Mouse (Mus musculus) R1 (cell line): Measurements from ENCODE around the gene Disp1.

Experiments
- DNase-seq: peaks from one replicate; pipeline ENCODE4 v3.0.0-alpha.2; 2018; ENCODE audit warnings: low read depth, low spot score

Gene Disp1

GRCm38 (mm10) chr1:183086843-183087242 lies 134.5 kb downstream of the Disp1 start:
- peak; percentile 16 for DNase-seq

DNA sequence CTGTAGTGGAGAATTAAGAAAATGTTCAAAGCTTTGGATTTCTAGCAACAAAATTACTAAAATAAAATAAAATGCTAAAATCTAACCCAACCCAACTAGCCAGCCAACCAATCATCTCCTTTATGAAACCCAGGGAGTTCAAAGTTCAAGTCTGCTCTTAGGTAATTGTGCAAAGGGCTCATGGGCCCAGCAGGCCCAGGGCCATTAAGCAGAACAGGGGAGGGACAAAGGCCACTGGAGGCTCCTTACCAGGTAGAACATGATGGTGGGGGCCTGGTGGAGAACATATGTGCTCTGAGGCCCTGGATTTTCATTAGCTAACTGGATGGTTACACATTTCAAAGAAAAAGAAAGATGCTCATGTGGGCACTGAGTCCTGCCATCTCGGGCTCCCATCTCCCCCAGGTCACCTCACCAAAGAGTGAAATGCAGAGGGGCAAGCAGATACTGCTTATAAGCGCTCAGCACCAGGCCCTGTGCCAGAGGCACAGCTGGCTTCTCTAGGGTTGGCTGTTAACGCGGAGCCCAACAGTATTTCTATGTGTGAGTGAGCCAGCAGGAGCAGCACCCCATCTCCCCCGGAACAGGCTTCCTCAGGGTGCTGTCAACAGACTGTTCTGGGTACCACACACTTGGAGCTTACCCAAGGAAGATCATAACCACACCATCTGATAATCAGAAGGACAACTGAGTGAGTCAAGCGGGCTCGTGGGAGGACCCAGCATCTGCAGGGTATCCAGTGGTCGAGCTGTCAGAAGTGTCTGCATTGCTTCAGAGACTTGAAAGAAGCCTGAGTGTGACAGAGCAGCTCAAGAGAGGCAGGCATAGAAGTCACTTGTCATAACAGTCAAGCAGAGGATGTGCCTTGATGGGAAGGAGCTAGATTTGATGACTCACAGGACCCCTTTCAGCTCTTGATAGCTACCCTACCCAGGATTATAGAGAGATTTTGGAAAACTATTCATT lies 137.0 kb downstream of the Disp1 start:
- no peak for DNase-seq

DNA sequence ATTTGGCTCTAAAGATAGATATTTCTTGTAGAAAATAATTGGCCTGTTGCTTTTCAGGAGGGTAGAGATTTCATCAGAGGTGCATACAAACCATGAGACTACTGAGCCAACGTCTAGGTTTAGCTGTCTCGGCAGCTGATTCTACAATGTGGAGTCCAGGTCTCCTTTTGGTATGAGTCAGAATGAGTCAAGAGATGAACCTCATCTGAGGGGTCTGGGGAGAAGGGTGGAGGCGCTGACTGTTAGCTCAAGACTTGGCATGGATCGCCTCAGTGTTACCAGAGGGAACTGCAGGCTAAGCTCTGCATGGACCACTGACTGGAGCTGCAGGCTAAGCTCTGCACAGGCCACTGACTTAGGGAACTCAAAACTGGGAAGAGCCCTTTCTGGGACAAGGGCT lies 138.9 kb downstream of the Disp1 start:
- DNase-seq, result no peak

- DNase-seq, result no peak
Measured at GRCm38 (mm10) chr1:183081126-183081525, 140.2 kb downstream of the Disp1 start.

DNA sequence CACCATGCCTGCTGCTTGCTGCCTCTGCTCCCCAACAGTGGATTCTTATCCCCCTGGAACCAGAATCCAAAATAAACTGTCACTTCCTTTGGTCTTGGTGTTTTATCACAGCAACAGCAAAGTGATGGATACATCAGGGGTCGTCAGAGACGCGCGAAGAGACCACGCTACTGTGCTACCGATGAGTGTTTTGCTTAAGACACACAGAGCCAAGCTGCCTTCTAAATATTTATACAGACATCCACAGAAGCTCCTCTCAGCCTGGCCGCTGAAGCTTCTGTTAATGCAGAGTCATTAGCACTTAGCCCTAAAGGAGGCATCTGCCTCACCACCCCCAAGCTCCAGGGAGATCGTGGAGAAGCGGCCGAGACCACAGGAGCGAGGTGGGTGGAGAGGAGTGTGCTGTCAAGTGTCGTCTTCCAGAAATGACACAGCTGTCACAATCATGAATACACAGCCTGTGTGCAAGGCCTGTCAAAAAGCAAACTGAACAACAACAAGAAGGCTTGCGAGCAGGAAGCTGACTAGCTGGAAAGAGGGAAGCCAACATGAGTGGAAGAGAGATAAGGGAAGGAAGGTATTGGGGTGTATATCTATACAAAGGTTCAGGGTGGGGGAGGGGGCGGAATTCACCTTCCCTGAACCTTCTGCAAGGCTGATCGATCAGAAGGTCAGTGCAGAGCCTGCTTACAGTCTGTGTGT lies 146.1 kb downstream of the Disp1 start:
- no peak for DNase-seq

DNA sequence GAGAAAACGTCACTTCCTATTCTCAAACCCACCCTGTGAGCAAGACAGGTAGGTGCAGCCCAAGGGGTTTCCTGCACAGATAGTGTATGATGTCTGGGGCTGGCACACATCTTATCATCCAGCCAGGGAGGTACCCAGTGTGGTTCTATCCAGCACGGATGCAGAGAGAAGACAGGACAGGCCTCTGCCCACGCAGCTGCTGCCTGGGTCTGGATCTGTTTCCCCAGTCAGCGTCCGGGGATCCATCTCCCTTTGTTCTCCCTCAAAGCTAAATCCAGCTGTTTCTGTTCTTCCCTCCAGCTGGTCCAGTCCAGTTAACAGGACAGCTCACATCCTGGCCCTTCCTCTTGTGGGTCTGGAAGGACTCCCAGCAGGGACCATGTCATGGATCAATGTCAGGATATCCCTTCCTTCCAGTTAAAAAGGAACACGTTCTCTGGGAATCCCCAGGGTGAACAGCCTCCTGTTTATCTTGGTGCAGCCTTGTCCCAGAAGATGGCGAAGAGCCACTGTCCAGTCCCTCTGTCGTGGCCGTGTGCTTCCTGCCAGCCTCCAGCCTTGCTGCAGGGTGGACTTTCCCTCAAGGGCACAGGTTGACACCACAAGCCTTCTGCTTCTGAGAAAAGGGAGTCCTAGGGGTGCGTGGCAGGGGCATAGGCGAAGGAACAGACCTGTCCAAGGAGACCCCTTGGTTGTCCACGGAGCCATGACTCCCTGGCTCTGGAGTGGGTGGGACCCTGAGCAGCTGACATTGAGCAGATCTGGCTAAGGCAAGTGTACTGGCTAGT lies 148.9 kb downstream of the Disp1 start:
- DNase-seq, result no peak

- no peak for DNase-seq
Measured at GRCm38 (mm10) chr1:183069954-183070649, 151.2 kb downstream of the Disp1 start.

DNA sequence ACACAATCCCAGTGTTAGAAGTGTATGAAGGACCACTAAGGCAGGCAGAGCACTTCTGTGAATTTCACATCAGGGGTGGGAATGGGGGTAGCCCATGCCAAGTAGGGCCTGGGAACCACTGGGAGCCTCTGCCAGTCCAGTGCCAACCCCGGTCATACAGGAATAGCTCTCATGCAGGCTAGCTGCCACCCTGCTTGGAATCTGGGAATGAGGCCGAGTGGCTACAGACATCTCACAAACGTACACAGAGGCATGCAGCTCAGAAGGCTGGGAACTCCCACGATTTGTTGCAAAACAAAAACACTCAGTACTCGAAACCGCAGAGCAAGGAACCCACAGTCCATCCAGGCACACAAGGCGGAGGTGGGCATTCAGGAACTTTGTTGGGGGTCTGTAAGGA lies 153.5 kb downstream of the Disp1 start:
- DNase-seq, result no peak

GRCm38 (mm10) chr1:183066981-183067380 lies 154.3 kb downstream of the Disp1 start:
- no peak for DNase-seq

DNA sequence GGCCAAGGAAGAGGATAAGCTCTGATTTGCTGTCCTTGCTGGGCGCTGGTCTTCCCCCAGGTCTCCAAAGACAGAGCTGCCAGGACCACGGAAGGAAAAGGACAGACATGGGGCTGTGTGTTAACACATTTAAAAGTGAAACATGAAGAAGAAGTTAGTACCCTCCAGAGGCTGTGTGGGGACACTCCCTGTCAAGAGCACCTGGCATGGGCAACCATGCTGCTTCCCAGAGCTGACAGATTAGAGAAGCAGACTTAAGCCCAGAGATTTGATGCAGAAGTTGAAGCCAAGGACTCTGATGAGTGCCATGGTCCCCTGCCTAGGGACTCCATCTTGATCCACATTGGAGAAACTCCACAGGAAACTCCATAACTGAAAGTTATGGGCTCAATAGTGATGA lies 160.7 kb downstream of the Disp1 start:
- no peak for DNase-seq

DNA sequence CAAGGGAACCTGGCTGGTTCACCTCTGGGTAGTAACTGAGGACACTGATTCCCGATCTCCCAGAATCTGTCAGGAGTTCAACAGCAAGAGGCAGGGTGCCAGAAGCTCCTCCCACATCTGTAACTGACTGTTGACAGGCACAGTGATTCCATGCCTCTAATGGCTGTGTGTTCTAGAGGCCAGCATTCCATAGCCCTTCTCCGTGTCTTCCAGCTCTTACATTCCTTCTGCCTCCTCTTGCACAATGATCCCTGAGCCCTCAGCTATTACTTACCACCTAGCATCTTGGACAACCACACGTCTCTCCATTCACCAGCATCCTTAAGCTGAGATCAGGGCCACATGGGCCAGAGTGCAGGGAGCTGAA lies 165.1 kb downstream of the Disp1 start:
- peak; percentile 5 for DNase-seq

GRCm38 (mm10) chr1:183055608-183056288 lies 165.6 kb downstream of the Disp1 start:
- no peak for DNase-seq

DNA sequence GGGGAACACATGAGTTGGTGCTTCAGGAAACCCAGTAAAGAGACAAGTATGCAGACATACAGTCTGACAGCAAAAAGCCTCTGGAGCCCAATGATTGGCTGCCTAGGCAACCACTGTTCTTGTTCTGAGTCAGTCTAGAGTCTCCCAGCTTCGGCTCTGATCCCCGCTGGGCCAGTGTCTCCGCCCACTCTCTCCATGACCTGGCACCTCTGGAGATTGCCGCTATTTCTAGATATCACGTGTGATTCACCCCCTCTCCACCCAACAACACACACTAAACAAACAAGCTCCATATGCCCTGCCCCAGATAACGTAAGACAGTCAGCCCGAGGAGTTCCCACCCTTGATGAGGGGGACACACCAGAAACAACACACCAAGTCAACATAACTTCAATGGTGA lies 168.7 kb downstream of the Disp1 start:
- peak; percentile 20 for DNase-seq

GRCm38 (mm10) chr1:183049295-183049694 lies 172.0 kb downstream of the Disp1 start:
- no peak for DNase-seq

- DNase-seq, result no peak
Measured at GRCm38 (mm10) chr1:183047913-183048523, 173.3 kb downstream of the Disp1 start.

DNA sequence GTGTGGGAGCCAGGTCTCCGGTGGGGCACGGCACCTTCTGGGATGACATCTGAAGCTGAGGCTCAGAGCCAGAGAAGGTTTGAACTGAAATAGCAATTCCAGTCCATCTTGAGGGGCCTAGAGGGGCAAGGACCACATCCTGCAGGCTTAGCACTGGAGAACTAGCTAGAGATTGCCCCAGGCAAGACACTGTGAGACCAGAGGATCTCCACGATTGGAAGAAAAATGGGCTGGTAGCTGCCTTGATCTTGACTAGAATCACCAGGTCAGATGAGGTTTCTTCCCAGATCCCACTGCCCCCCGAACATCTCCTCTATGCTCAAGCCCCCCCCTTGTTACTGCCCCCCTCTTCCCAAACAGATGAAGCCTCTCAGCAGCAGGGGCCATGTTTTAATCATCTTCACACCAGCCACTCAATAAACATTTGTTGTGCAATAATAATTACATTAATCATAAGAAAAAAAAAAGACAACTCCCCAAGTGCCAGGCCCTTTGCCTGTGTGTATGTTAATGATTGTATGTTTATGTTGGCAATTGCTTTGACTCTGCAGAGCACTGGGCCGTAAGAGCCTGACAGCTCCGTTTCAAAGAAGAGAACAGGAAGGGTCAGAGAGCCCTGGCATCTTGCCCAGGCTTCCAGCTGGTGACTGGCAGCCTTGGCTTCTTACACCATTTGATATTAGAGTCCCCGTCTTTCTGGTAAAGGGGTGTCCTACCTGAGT lies 174.0 kb downstream of the Disp1 start:
- DNase-seq, result no peak

GRCm38 (mm10) chr1:183046081-183046480 lies 175.2 kb downstream of the Disp1 start:
- DNase-seq, result no peak

DNA sequence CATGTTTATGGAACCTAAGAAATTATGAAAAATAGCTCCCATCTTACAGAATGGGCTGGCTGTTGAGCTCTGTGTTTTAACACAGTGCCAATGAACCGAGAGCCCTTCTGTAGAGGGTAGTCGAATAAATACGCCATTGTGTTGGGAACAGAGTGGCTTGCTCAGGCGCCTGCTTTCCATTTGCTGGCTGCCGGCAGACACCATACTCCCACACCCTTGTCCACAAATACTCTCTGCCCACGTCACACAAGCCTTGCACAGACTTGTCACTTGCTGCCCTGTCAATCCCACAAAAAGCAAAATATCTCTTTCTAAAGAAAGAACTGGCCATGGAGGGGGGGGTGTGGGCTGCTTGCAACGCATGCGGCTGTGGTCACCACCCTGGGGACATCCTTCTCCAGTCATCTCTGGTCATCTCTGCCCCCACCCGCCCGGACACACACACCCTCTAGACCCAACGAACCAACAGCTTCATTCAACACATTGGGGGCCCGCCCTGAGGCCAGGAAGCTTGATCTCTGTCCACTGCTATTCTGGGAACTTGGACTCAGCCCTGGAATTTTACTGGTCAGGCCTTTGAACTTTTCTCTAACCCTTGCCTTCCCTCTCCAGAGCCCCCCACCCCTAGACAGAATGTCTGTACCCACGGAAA lies 178.0 kb downstream of the Disp1 start:
- no peak for DNase-seq

DNA sequence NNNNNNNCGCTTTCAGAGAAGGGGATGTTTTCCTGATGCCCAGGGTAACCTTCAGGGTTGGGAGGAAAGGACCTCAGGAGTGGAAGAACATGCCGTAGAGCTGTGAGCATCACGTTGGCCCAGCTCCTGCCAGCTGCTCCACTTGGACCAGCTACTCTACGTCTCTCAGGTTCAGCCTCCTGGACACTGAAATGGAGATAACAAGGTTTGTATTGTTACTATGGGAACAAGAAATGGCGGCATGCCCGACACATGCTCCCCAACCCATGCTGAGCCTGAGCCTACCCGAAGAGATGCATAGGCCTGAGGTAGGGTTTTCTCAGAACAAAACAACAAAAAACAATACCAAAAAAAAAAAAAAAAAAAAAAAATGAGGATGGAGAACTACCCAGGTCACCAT lies 179.6 kb downstream of the Disp1 start:
- DNase-seq, result peak; percentile 29
